Mouse (Mus musculus): ENCODE results near the gene Nsg1. TPM values are rescaled to one million over a fixed set of nuclear protein-coding genes. Genes with fewer than 3 reads are reported as not detected.

Nsg1 gene
- total RNA-seq, 2 experiments from 2014 or later: 120 to 121 TPM

Other genes with a start within 250 kb of the Nsg1 start
- gene Stx18, start 121.2 kb downstream of the Nsg1 start, total RNA-seq (2021): 10 to 100 TPM; 30.8 to 34.4 TPM
- 10 to 100 TPM; 15.3 to 18.5 TPM for gene Zbtb49, start 60.5 kb upstream of the Nsg1 start, total RNA-seq (2021)
- 10 to 100 TPM; 27.2 to 29.4 TPM for gene Lyar, start 60.6 kb upstream of the Nsg1 start, total RNA-seq (2021)
- gene Tmem128, start 100.3 kb upstream of the Nsg1 start, total RNA-seq (2021): 10 to 100 TPM; 46.3 to 48.7 TPM
- gene Otop1, start 116.1 kb upstream of the Nsg1 start, total RNA-seq (2021): 10 to 100 TPM; 10.3 to 12.7 TPM
- not detected for gene Drd5, start 159.5 kb upstream of the Nsg1 start, total RNA-seq (2021)